Mouse (Mus musculus): Measurements from ENCODE around the gene Slc22a23. TPM values are rescaled to one million over a fixed set of nuclear protein-coding genes. Genes with fewer than 3 reads are reported as not detected.

The Slc22a23 gene
- polyA plus RNA-seq, 1 experiment from 2014 or later: 3.8 TPM

DNA sequence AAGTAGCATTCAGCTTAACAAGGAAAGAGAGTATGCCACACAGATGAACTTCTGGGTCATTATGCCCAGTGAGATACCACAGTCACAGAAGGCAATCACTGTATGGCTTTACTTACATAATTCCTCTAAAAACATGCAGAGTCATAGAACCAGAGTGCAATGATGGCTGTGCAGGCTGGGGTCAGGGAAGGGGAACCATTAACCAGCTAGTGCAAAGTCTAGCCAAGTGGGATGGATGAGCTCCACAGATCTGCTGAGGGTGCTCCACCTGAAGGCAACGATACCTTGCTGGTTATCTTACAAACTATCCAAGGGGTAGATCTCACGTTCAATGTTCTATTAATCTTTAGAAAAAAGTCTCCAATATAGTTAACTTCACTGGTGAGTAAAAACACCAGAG is 88.3 kb downstream of the Slc22a23 start:
- WGBS: 94% methylated on average over 2 of the region's 2 CpGs
- ATAC-seq (ENCODE audit: low read depth): no peak

DNA sequence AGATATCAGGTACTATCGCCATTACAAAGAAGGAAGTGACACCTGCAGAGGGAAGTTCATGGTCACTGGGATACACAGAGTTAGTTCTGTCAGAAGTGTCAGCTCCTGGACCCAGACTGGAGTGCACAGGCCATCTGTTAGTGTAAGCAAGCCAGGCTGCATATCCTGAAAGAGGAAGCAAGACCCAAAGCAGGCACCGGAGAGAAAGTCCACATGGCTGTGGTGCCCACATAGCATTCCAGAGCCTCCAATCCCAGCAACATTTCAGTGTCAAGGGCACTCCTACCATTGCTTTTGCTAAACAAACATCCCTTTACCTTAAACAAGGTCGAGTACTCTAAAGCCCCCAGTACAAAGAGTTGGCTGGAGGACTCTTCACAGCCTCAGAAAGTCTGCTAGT is 89.7 kb downstream of the Slc22a23 start:
- H3K4me1 ChIP-seq (replicated peaks; ENCODE audit: control insufficient read depth, insufficient read depth, low read length): peaks cover 12% of the 10 kb centered on the region
- H3K9ac ChIP-seq (ENCODE audit: low read length): no peak overlapping the region
- H3K9me3 ChIP-seq (ENCODE audit: control insufficient read depth, low read length): no peaks in the 10 kb centered on the region
- WGBS: 24% methylated on average over 3 of the region's 3 CpGs
- no peak overlapping the region for H3K4me2 ChIP-seq (ENCODE audit: low read depth, low read length)
- peak overlapping the region; percentile 61 for H3K27ac ChIP-seq (ENCODE audit: low read length)
- H3K27me3 ChIP-seq (ENCODE audit: control insufficient read depth, insufficient read depth, low read depth, low read length): no peaks in the 10 kb centered on the region
- no peak overlapping the region for H3K4me3 ChIP-seq (ENCODE audit: low read length)
- no peaks in the 10 kb centered on the region for H3K36me3 ChIP-seq (ENCODE audit: control insufficient read depth, insufficient read depth, low read length)
- ATAC-seq (ENCODE audit: low read depth): peak; percentile 84

More for the DNA sequence above, 88.3 kb downstream of the Slc22a23 start:
- Histone ChIP-seq H3K4me3 (ENCODE audit: low read length) (no peak overlapping the region), H3K27ac (ENCODE audit: low read length) (no peak overlapping the region), H3K4me2 (ENCODE audit: low read depth, low read length) (no peak overlapping the region), H3K4me1 (replicated peaks; ENCODE audit: control insufficient read depth, insufficient read depth, low read length) (peaks cover 12% of the 10 kb centered on the region), H3K36me3 (ENCODE audit: control insufficient read depth, insufficient read depth, low read length) (no peaks in the 10 kb centered on the region), H3K9ac (ENCODE audit: low read length) (no peak overlapping the region), H3K27me3 (ENCODE audit: control insufficient read depth, insufficient read depth, low read depth, low read length) (no peaks in the 10 kb centered on the region), H3K9me3 (ENCODE audit: control insufficient read depth, low read length) (no peaks in the 10 kb centered on the region)

DNA sequence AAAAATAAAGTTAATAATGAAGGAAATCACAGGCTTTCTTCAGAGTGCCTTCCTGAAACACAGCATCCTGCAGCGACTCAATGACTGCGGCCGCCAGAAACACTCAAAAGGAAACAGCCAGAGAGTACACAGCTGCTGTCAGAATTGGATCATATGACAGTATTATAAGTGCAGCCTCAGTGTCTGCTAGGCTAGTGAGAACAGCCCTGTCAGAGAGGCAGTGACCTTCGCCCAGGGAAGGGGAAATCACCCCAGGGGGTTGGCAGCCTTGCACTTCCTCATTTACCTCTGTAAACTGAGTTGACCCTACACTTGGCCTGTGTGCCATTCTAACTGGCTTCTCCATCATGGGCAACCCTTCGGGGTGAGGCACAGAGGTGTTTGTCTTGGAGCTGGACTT is 90.3 kb downstream of the Slc22a23 start:
- Histone ChIP-seq H3K4me2 (ENCODE audit: low read depth, low read length) (no peak overlapping the region), H3K9me3 (ENCODE audit: control insufficient read depth, low read length) (no peaks in the 10 kb centered on the region), H3K27ac (ENCODE audit: low read length) (peak overlapping the region; percentile 61), H3K4me1 (replicated peaks; ENCODE audit: control insufficient read depth, insufficient read depth, low read length) (peaks cover 12% of the 10 kb centered on the region), H3K36me3 (ENCODE audit: control insufficient read depth, insufficient read depth, low read length) (no peaks in the 10 kb centered on the region), H3K4me3 (ENCODE audit: low read length) (no peak overlapping the region), H3K27me3 (ENCODE audit: control insufficient read depth, insufficient read depth, low read depth, low read length) (no peaks in the 10 kb centered on the region), H3K9ac (ENCODE audit: low read length) (no peak overlapping the region)
- ATAC-seq (ENCODE audit: low read depth): peak; percentile 49; the same call in 1 of the 2 replicates
- 32% methylated on average over 5 of the region's 5 CpGs for whole genome bisulfite sequencing

DNA sequence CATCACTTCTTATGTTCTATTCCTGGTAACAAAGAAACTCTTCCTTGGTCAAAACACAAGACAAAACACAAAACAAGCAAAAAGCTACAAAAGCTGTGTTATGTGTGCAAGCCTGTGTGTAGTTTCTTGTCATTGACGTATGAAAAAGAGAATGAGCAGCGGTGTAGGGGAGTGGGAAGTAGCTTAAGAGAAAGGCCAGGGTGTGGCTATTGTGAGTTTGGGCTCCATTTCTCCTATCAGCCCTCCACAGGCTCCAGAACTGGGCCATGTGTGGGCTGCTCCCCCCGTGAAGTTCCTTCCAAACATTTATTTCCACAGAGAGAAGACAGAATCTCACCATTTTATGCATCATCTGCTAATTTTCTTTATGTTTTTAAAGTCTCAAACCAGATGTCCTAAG is 91.2 kb downstream of the Slc22a23 start:
- 82% methylated on average over 3 of the region's 3 CpGs for WGBS

DNA sequence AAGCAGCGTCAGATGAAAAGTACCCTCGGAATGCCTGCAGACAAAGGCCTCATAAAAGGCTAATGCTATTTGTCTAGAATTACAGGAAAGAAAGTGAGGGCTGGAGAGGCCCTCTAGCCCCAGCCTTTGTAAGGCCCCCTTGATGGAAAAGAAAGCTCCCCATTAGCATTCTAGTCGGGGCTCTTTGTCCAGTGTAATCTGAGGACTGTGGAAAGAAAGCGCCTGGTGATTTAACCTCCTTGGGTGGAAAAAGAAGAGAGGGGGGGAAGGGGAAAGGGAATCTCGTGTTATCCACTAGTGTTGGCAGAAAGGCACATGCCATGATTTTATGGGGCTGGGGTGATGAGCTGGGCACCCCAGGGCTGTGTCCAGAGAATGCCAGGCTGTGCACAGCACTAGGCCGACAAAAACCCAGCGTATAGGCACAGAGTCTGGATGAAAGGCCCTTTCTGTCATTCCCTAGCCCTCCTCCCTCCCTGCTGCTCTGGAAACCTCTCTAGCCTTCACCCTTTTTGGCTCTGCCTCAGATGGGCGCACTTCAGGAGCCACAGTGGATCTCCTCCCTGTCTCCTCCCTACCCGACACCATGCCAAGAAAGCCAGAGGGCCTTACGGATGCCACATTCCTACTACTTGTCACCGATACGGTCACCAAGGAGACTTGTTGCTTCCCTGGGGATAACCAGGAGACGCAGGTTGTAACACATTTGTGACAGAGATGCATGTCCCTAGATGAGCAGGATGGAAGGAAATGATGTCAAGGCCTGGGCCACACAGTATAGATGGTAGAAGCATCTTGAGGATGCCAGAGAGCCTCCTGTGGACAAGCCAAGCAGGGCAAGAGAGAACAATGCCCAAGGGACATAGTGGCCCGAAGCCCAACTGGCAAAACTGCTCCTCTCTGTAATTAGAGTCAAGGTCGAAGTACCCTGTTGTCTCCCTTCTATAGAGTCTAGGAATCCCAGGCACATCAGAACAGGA is 95.8 kb downstream of the Slc22a23 start:
- H3K27ac ChIP-seq (ENCODE audit: low read length): peak overlapping the region; percentile 44

More for the DNA sequence above, 91.2 kb downstream of the Slc22a23 start:
- H3K4me2 ChIP-seq (ENCODE audit: low read depth, low read length): no peak overlapping the region
- no peaks in the 10 kb centered on the region for H3K36me3 ChIP-seq (ENCODE audit: control insufficient read depth, insufficient read depth, low read length)
- H3K27ac ChIP-seq (ENCODE audit: low read length): no peak overlapping the region
- H3K27me3 ChIP-seq (ENCODE audit: control insufficient read depth, insufficient read depth, low read depth, low read length): no peaks in the 10 kb centered on the region
- H3K4me3 ChIP-seq (ENCODE audit: low read length): no peak overlapping the region
- H3K9me3 ChIP-seq (ENCODE audit: control insufficient read depth, low read length): no peaks in the 10 kb centered on the region
- ATAC-seq (ENCODE audit: low read depth): no peak
- peaks cover 19% of the 10 kb centered on the region for H3K4me1 ChIP-seq (replicated peaks; ENCODE audit: control insufficient read depth, insufficient read depth, low read length)
- H3K9ac ChIP-seq (ENCODE audit: low read length): no peak overlapping the region

DNA sequence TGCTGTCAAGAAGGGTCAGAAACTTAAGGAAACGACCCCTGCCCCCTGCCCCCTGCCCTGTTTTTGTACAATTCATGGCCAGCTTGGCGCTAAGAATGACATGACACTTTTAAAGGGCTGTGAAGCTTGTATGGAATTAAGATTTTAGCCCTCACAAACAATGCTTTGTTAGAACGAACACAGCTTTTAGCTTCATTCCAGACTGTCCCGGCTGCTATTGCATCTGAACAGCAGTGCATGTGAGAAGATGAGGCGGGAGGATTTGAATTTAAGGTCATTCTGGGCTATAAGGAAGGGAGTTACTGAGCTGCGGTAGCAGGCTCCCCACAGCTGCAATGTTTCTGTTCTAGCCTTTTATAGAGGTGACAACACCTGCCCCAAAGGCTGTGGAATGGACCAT is 96.9 kb downstream of the Slc22a23 start:
- 42% methylated on average over 6 of the region's 6 CpGs for WGBS
- no peak for ATAC-seq (ENCODE audit: low read depth)
- no peak overlapping the region for H3K9ac ChIP-seq (ENCODE audit: low read length)

More for the DNA sequence above, 95.8 kb downstream of the Slc22a23 start:
- Histone ChIP-seq H3K36me3 (ENCODE audit: control insufficient read depth, insufficient read depth, low read length) (no peaks in the 10 kb centered on the region), H3K4me1 (replicated peaks; ENCODE audit: control insufficient read depth, insufficient read depth, low read length) (peaks cover 27% of the 10 kb centered on the region), H3K4me2 (ENCODE audit: low read depth, low read length) (no peak overlapping the region), H3K27me3 (ENCODE audit: control insufficient read depth, insufficient read depth, low read depth, low read length) (no peaks in the 10 kb centered on the region), H3K9ac (ENCODE audit: low read length) (0 out of 2 replicates have a peak overlapping the region, but pooled peaks have one; percentile 2), H3K9me3 (ENCODE audit: control insufficient read depth, low read length) (no peaks in the 10 kb centered on the region), H3K4me3 (ENCODE audit: low read length) (no peak overlapping the region)
- WGBS: 53% methylated on average over 15 of the region's 15 CpGs
- ATAC-seq (ENCODE audit: low read depth): peak; percentile 44; the same call in 1 of the 2 replicates

DNA sequence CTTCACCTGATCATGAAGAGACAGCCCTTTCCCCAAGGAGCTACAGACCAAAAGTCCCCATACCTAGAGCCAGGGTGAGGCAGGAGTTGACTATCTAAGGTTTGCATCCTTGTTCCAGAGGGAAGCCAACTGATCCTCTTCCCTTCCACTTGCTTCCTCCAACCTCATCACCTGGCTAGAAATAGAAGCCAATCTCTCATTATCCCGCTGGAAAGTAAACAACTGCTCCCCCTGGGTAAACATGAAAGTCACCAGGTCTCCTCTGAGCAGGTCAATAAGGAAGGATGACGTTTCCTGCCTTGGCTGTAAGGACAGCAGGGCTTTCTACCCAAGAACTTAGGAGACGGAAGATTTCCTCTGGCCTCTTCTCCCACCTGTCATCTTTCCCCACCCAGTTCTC is 98.2 kb downstream of the Slc22a23 start:
- Histone ChIP-seq H3K27ac (ENCODE audit: low read length) (no peak overlapping the region), H3K27me3 (ENCODE audit: control insufficient read depth, insufficient read depth, low read depth, low read length) (no peaks in the 10 kb centered on the region), H3K4me1 (replicated peaks; ENCODE audit: control insufficient read depth, insufficient read depth, low read length) (peaks cover 30% of the 10 kb centered on the region), H3K9me3 (ENCODE audit: control insufficient read depth, low read length) (no peaks in the 10 kb centered on the region), H3K9ac (ENCODE audit: low read length) (no peak overlapping the region), H3K4me3 (ENCODE audit: low read length) (no peak overlapping the region), H3K4me2 (ENCODE audit: low read depth, low read length) (no peak overlapping the region), H3K36me3 (ENCODE audit: control insufficient read depth, insufficient read depth, low read length) (no peaks in the 10 kb centered on the region)
- 34% methylated on average over 3 of the region's 3 CpGs for WGBS
- ATAC-seq (ENCODE audit: low read depth): no peak

More for the DNA sequence above, 96.9 kb downstream of the Slc22a23 start:
- Histone ChIP-seq H3K27me3 (ENCODE audit: control insufficient read depth, insufficient read depth, low read depth, low read length) (no peaks in the 10 kb centered on the region), H3K9me3 (ENCODE audit: control insufficient read depth, low read length) (no peaks in the 10 kb centered on the region), H3K4me1 (replicated peaks; ENCODE audit: control insufficient read depth, insufficient read depth, low read length) (peaks cover 30% of the 10 kb centered on the region), H3K4me3 (ENCODE audit: low read length) (no peak overlapping the region), H3K27ac (ENCODE audit: low read length) (no peak overlapping the region), H3K36me3 (ENCODE audit: control insufficient read depth, insufficient read depth, low read length) (no peaks in the 10 kb centered on the region), H3K4me2 (ENCODE audit: low read depth, low read length) (no peak overlapping the region)

DNA sequence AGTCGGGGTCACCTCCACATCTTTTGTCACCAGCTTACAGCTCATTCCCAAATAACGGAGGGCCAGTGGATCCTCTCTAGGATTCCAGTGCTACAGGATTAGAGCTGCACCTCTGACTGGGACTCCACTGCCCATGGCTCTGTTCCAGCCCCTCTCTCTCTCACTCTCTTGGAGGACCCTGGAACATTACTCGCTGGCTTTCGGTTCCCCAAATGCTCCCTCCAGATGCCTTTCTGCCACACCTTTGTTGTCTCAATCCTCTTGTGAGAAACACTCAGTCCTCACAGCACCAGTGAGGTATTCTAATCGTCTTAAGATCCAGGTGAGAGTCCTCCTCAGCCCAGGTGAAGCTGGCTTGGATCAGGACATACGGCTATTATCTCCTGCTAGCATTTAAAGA is 99.8 kb downstream of the Slc22a23 start:
- Histone ChIP-seq H3K9ac (ENCODE audit: low read length) (no peak overlapping the region), H3K4me1 (replicated peaks; ENCODE audit: control insufficient read depth, insufficient read depth, low read length) (peaks cover 30% of the 10 kb centered on the region), H3K4me3 (ENCODE audit: low read length) (no peak overlapping the region), H3K4me2 (ENCODE audit: low read depth, low read length) (no peak overlapping the region), H3K27me3 (ENCODE audit: control insufficient read depth, insufficient read depth, low read depth, low read length) (no peaks in the 10 kb centered on the region), H3K36me3 (ENCODE audit: control insufficient read depth, insufficient read depth, low read length) (no peaks in the 10 kb centered on the region), H3K27ac (ENCODE audit: low read length) (peak overlapping the region; percentile 26), H3K9me3 (ENCODE audit: control insufficient read depth, low read length) (no peaks in the 10 kb centered on the region)
- peak; percentile 77 for ATAC-seq (ENCODE audit: low read depth)
- WGBS: 46% methylated on average over 6 of the region's 6 CpGs

DNA sequence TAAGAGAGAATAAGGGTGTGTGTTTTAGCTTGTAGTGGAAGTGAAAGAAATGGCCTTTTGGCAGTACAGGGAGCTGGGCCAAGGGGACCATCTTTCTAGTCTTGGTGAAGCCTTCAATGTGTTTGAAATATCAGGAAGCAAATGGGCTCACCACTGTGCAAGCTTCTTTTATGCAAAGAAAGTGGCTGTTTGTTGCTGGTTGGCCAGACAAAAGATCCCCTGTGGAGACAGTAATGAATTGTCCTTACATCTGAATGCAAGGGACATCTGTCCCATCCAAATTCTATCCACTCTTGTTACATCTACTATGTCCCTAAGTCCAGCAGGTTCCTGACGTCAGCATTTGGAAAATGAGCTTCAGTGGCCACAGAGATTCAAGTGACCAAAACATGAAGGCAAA is 100.8 kb downstream of the Slc22a23 start:
- Histone ChIP-seq H3K27ac (ENCODE audit: low read length) (no peak overlapping the region; the same call in 1 of the 2 replicates), H3K27me3 (ENCODE audit: control insufficient read depth, insufficient read depth, low read depth, low read length) (no peaks in the 10 kb centered on the region), H3K4me3 (ENCODE audit: low read length) (no peak overlapping the region), H3K4me1 (replicated peaks; ENCODE audit: control insufficient read depth, insufficient read depth, low read length) (peaks cover 31% of the 10 kb centered on the region), H3K9me3 (ENCODE audit: control insufficient read depth, low read length) (no peaks in the 10 kb centered on the region), H3K9ac (ENCODE audit: low read length) (no peak overlapping the region), H3K4me2 (ENCODE audit: low read depth, low read length) (no peak overlapping the region), H3K36me3 (ENCODE audit: control insufficient read depth, insufficient read depth, low read length) (no peaks in the 10 kb centered on the region)
- 63% methylated on average over 1 of the region's 1 CpGs for WGBS
- ATAC-seq (ENCODE audit: low read depth): no peak

Measured in lung, embryonic 16.5 days (tissue).